Mouse (Mus musculus) kidney, adult 2 months (tissue): ENCODE measurements around the gene Scgb1c1. TPM values are rescaled to one million over a fixed set of nuclear protein-coding genes. Genes with fewer than 3 reads are reported as not detected.

Experiments
- DNase-seq: peaks from one replicate; pipeline ENCODE4 v3.0.0; 2021
- H3K27ac ChIP-seq: fragments of 200-500 bp; 2 replicates; pipeline ENCODE4 v1.5.1; 2012; ENCODE audit warnings: low read depth, low read length, control low read depth, inconsistent platforms; ENCODE audit not compliant: insufficient read depth
- H3K27me3 ChIP-seq: fragments of 200-500 bp; replicated peaks from 2 replicates; pipeline ENCODE4 v1.6.1; 2012; ENCODE audit warnings: mild to moderate bottlenecking, moderate library complexity, low read length, inconsistent platforms; ENCODE audit not compliant: control insufficient read depth, insufficient read depth
- H3K36me3 ChIP-seq: fragments of 200-500 bp; 2 replicates; pipeline ENCODE4 v1.6.1; 2012; ENCODE audit warnings: mild to moderate bottlenecking, moderate library complexity, low read length, inconsistent platforms; ENCODE audit not compliant: control insufficient read depth, insufficient read depth
- H3K4me1 ChIP-seq: fragments of 200-500 bp; 2 replicates; pipeline ENCODE4 v1.6.1; 2011; ENCODE audit warnings: low read length; ENCODE audit not compliant: control insufficient read depth, insufficient read depth
- H3K4me3 ChIP-seq: fragments of 200-500 bp; 2 replicates; pipeline ENCODE4 v1.5.1; 2011; ENCODE audit warnings: mild to moderate bottlenecking, low read depth, low read length, control low read depth; ENCODE audit not compliant: insufficient read depth
- CTCF ChIP-seq: fragments of 200-500 bp; conservative IDR thresholded peaks from 2 replicates; pipeline ENCODE4 v1.5.1; 2011; ENCODE audit warnings: low read depth, mild to moderate bottlenecking, control low read depth, low read length, moderate library complexity, mixed read lengths; ENCODE audit not compliant: insufficient read depth, insufficient read length
- POLR2A ChIP-seq: fragments of 200-500 bp; IDR thresholded peaks from one replicate; pipeline ENCODE4 v1.6.1; 2011; ENCODE audit warnings: low read depth, low read length, control low read depth
- WGBS: fragments of 180-500 bp; shearing (Covaris S2); methylation state at CpG from one replicate; pipeline ENCODE4 v1.1.7; 2018; 5-methylcytosine and 5-hydroxymethylcytosine counted together
- polyA plus RNA-seq: library from polyadenylated mRNA; depleted of rRNA; stranded (reverse); fragments of >200 nt; gene quantifications from 2 replicates; pipeline ENCODE4 v1.2.3, GENCODE M21; 2012

Gene Scgb1c1
- polyA plus RNA-seq, 1 experiment = 20.8 TPM

- H3K27ac ChIP-seq = no peak overlapping the region
- H3K36me3 ChIP-seq = no peaks in the 10 kb centered on the region; the same call in 1 of the 2 replicates
- 66% methylated on average over 6 of the region's 6 CpGs for WGBS
- H3K4me3 ChIP-seq = no peak overlapping the region
- no peak for DNase-seq
- H3K27me3 ChIP-seq = no peaks in the 10 kb centered on the region
- peaks cover 8% of the 10 kb centered on the region; the same call in 1 of the 2 replicates for H3K4me1 ChIP-seq
- TF ChIP-seq CTCF = no peak
- no peak for TF ChIP-seq POLR2A
Measured at GRCm38 (mm10) chr7:140859997-140860396, 14.7 kb downstream of the Scgb1c1 start.

GRCm38 (mm10) chr7:140860728-140861127 is 15.4 kb downstream of the Scgb1c1 start:
- peaks cover 2% of the 10 kb centered on the region; the same call in 1 of the 2 replicates for H3K36me3 ChIP-seq
- no peak overlapping the region for H3K27ac ChIP-seq
- WGBS = 86% methylated on average over 5 of the region's 5 CpGs
- no peak for DNase-seq
- peaks cover 6% of the 10 kb centered on the region; the same call in 1 of the 2 replicates for H3K4me1 ChIP-seq
- no peak for TF ChIP-seq POLR2A
- no peak for TF ChIP-seq CTCF
- H3K27me3 ChIP-seq = no peaks in the 10 kb centered on the region
- H3K4me3 ChIP-seq = no peak overlapping the region

GRCm38 (mm10) chr7:140864761-140865160 is 19.4 kb downstream of the Scgb1c1 start:
- TF ChIP-seq CTCF (no peak), POLR2A (no peak)
- DNase-seq = no peak
- Histone ChIP-seq H3K27ac (no peak overlapping the region), H3K4me1 (no peaks in the 10 kb centered on the region), H3K4me3 (no peak overlapping the region), H3K36me3 (peaks cover 2% of the 10 kb centered on the region; the same call in 1 of the 2 replicates), H3K27me3 (no peaks in the 10 kb centered on the region)
- WGBS = 86% methylated on average over 12 of the region's 12 CpGs

- Histone ChIP-seq H3K27me3 (no peaks in the 10 kb centered on the region), H3K4me3 (no peak overlapping the region), H3K27ac (no peak overlapping the region), H3K36me3 (peaks cover 7% of the 10 kb centered on the region), H3K4me1 (no peaks in the 10 kb centered on the region)
- WGBS = 67% methylated on average over 4 of the region's 4 CpGs
- DNase-seq = no peak
- TF ChIP-seq POLR2A = no peak
Measured at GRCm38 (mm10) chr7:140874224-140874623, 28.9 kb downstream of the Scgb1c1 start.

- TF ChIP-seq CTCF (no peak), POLR2A (no peak)
- H3K4me3 ChIP-seq = no peak overlapping the region
Measured at GRCm38 (mm10) chr7:140877364-140877763, 32.0 kb downstream of the Scgb1c1 start.

GRCm38 (mm10) chr7:140879355-140879754 is 34.0 kb downstream of the Scgb1c1 start:
- Histone ChIP-seq H3K36me3 (peaks cover 5% of the 10 kb centered on the region), H3K4me3 (no peak overlapping the region), H3K4me1 (no peaks in the 10 kb centered on the region; the same call in 1 of the 2 replicates), H3K27me3 (no peaks in the 10 kb centered on the region), H3K27ac (no peak overlapping the region)
- TF ChIP-seq POLR2A = no peak
- no peak for TF ChIP-seq CTCF
- DNase-seq = no peak
- 80% methylated on average over 7 of the region's 7 CpGs for WGBS

More at GRCm38 (mm10) chr7:140877364-140877763, 32.0 kb downstream of the Scgb1c1 start:
- Histone ChIP-seq H3K36me3 (peaks cover 5% of the 10 kb centered on the region), H3K4me1 (no peaks in the 10 kb centered on the region; the same call in 1 of the 2 replicates), H3K27ac (no peak overlapping the region), H3K27me3 (no peaks in the 10 kb centered on the region)
- no peak for DNase-seq
- whole genome bisulfite sequencing = 83% methylated on average over 6 of the region's 6 CpGs

- TF ChIP-seq CTCF (no peak), POLR2A (no peak)
- H3K27me3 ChIP-seq = no peaks in the 10 kb centered on the region
- peak overlapping the region; percentile 94 for H3K27ac ChIP-seq
- DNase-seq = peak; percentile 79
- peak overlapping the region; percentile 34 for H3K4me3 ChIP-seq
- no peaks in the 10 kb centered on the region; the same call in 1 of the 2 replicates for H3K4me1 ChIP-seq
- WGBS = 41% methylated on average over 3 of the region's 3 CpGs
- peaks cover 5% of the 10 kb centered on the region for H3K36me3 ChIP-seq
Measured at GRCm38 (mm10) chr7:140880419-140880818, 35.1 kb downstream of the Scgb1c1 start.
